Mouse (Mus musculus): ENCODE measurements at regions not wholly inside any gene's neighbourhood (a gene's known extent, or its start where the extent isn't known, plus 50 kb on each side); places are given as distances from the start of the nearest gene placed in this dataset.
"Not testable (repeated sequence)": the region's sequence is repeated elsewhere in the genome, so short reads cannot be mapped to it uniquely, and the experiment has no call there.

DNA sequence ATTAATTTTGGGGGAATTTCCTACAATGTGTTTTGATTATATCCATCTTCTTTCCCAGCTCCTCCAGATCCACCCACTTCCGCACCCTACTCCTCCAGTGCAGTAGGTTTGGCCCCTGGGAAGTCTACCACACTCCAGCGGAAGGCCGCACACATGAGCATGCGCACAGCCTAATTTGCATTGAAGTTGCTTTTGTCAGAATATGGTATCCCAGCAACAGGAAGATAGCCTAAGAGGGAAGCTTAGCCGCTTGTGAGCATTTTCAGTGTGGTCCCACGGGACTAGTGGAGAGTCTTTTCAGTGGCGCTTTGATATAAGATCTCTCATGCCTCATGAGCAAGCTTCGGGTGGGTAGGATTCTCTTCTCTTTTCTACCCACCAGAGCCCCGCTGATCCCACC, 455.6 kb downstream of the Cbln4 start:
- no peak for DNase-seq

DNA sequence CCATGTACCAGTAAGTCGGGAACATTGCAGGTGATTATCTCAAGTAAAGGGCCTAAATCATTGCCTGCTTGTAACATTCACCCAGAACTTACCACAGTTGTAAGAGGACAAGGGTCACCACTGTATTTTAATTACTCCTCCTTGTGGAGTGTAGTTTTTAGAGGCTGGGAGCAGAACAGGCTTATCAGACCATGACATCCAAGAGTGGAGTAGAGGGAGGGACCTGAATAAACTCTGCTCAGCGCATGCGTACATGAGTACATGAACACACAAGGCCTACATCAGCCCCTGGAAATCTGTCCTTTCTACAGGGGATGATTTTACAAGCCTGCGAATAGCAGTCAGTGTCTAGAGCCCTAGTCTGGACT, 456.4 kb downstream of the Cbln4 start:
- DNase-seq: peak; percentile 52

DNA sequence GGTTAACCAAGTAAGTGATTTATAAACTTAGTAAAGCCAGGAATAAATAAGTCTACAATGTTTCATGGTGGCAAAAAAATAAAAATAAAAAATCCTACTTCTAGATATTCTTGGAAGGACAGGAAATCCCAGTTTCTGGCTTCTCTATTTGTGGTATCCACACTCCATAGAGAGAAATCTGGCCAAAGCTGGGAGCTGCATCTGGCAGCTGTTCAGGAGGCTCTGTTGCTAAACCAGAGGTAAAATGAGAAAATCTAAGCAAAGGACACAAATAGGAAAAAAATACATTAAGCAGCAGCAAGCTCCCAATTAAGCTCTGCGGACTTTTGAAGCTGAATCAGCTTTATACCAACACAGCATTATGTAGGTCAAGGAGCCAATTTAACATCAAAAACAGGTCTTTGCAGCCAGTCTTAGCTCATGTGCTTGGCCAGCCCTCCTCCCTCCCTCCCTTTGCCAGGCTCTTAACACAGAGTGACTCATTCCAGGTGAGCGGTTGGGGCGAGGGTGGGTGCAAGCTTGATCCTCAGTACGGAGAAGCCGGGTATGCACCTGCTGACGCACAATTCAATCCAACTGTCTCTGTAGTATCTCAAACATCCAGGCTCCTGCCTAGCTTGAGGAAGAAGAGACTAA, 456.9 kb downstream of the Cbln4 start:
- peak; percentile 5 for DNase-seq

DNA sequence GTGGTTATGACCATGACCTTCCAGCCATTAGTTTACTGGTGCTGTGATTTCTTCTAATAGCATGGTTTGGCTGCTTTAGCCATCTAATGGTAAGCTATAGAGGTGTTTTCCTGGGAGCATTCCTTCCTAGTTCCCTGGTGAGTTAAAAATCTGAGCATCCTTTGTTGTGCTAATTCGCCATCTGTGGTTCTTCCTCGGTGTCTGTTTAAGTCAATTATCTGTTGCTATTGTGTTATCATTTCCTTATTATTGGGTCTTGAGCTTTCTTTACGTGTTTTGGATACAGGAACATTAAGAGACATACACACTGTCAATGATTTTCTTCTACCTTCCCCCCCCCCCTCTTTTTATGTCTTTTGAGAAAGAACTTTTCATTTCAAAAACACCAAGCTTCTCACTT, 468.9 kb downstream of the Cbln4 start:
- DNase-seq: no peak

DNA sequence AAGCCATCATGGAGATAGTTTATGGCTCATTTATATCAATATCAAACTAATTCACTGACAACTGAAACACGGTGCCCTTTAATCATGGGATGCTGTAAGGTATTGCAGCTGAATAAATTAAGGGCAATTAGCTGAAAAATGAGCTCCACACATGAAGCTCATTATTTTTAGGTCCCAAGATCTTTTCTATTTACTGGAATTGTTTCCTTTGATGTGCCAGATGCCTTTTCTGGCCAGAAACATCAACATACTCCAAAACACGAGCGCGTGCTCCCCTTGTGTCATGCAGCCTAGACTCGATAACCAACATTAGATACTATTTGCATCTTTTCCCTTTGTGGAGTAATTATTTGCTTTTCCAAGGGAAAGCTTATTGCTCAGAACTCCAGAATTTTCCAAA, 480.6 kb downstream of the Cbln4 start:
- DNase-seq: no peak

DNA sequence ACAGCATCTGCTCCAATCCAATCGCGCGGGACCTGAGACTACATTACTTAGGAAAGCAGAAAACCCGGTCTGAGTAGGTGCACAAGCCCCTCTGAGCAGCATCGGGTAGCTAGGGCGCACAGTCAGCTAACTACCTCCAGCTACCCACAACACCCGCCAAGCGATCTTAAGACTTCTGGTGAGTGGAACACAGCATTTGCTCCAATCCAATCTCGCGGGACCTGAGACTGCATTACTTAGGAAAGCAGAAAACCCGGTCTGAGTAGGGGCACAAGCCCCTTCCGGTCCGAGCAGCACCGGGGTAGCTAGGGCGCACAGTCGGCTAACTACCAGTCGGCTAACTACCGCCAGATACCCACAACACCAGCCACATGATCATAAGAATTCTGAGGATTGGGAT, 500.5 kb downstream of the Cbln4 start:
- DNase-seq: not testable (repeated sequence)

DNA sequence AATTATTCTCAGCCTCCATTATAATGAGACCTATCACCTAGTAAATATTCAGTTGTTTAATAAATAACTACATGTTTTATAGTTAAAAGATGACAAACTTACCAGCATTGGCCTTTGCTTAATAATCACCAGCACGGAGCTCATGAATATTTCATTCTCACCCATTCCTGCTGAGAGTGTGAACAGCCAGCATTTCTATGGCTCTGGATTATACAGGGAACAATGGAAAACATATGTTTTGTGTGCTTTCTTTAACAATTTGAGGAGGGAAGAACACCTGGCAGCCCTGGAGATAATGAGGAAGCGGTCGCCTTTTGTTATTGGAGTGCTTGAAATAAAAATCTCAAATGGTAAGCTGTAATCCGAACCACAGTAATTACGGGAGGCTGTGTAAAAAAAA, 528.4 kb downstream of the Cbln4 start:
- peak; percentile 2 for DNase-seq

DNA sequence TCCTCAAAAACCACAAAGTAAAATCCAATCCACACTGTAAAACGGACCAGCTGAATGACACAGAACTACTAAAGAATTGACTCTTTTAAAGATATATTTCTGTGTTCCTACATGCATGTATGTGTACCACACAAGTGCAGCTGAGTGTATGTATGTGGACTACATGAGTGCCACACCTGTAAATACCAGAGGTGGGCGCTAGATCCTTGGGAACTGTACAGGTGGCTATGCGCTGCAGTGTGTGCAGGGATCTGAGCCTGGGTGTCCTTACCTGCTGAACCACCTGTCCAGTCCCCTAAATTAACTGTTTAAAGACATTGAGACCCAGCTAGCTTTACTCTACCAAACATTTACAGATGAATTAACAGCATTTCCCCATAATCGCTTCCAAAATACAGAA, 546.6 kb downstream of the Cbln4 start:
- DNase-seq: no peak

DNA sequence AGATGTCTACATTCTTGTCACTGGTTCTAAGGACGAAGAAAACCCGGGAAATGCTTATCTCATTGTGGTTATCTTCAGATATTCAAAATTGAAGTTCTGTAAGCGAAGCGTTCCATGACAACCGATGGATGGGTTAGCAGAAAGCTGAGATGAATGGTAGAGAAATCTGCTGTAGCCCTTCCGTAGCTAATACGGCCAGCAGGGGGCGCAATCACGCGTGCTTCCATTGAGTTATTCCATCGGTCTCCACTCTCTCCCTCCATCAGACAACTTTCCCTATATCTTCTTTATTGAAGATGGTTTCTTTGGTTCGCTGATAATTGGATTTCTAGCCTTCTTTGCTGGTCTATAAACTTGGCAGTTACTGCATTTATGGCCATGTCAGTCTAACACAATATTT, 549.5 kb downstream of the Cbln4 start:
- peak; percentile 31 for DNase-seq

DNA sequence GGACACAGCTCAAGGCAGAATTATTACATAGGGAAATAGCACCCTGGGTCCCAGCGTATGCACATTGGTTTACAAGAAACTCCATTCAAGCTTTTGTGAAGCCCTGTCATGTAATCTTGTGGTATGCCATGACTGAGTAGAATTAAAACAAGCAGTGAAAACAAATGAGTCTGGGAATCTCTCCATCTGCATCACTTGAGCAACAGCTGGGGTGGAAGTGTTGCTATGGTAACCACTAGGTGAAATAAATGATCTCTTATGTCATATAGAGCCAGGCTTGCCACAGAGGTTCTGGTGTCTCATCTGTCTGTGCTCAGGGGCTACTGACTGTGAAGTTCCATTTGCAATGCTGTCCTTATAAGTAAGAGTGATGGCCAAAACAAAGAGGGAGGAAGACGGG, 556.0 kb downstream of the Cbln4 start:
- no peak for DNase-seq

DNA sequence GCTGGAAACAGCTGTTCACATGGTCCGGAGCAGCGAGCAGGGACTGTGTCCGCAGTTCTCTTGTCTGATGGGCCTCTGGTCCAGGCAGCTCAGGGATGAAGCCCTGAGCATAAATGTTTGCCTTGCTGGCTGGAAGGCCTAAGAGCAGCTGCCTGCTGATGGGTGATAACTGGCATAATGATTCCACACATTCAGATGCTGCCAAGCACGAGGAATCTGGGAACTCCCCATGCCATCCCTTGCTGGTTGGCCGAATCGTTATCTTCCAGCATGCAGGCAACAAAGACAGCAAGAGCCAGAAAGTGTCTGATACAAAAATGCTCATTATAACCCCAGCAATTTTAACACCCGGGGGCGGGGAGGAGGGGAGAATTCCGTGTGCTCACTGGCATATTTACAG, 590.0 kb downstream of the Cbln4 start:
- DNase-seq: no peak

DNA sequence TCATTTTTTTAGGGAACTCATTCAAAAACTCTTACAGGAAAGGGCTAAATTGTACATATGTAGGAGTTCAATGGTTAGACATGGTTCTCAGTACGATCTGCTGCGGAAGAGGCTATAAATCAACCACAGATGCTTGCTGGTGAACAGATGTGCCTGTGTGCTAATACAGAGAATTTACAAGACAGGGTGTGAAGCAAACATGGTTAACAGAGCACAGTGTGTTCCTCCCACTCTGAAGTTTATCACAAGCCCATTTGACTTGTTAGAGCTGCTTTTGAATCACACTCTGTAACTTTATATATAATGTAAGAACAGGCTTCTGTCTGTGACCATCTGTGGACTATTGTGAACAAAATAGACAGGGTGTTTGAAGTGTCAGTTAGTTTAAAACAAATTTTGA, 637.2 kb downstream of the Cbln4 start:
- no peak for DNase-seq

DNA sequence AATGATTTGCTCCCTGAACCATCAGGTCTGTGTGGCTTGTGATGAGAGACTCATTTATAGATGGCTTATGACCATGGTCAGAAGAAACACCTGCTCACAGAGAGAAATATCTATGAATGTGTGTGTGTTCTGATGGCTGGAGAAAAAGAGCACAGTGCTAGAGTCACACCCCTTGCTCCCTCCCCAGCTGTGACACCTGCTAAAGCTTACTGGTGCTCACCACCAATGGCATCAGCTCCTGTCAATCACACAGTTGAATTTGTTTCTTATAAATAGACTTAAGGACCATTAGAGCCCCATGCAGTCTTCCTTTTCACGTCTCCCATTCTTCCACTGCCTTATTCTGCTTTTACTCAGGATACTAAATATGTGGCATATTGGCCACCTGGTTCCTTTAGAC, 654.3 kb downstream of the Cbln4 start:
- DNase-seq: no peak

DNA sequence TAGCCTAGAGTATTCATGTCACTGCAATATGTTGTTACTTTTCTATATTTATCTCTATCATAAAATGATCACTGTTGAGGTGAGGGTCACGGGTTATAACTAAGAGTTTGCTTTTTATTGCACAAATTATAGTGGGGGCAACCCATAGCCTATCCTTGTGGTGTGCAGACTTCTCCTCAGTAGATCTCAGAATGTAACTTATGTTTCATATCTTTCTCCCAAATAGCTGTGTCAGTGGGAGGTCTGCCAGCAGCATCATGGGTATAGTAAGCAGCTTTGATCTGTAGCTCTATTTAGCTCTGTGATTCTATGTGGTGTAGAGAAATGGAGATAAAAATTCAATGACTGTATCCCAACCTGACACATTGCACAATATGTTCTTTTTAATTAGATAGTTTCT, 641.9 kb downstream of the Dok5 start:
- DNase-seq: no peak

DNA sequence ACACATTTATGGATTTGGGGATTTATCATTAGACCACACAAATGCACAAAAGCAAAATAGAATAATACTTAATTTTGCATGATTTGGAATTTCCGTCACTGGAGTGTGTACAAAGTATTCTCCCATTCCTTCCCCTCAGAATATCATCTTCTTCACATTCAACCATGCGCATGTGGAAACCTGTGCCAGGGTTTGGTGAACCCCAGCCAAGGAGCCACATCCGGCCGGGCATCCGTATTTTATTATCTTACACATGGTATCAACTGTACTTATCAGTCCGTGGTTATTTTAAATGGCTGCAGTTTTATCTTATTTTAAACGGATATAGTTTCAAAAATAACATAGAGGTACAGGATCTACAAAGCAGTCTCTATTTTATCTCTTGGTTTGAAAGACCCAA, 641.4 kb downstream of the Dok5 start:
- no peak for DNase-seq

DNA sequence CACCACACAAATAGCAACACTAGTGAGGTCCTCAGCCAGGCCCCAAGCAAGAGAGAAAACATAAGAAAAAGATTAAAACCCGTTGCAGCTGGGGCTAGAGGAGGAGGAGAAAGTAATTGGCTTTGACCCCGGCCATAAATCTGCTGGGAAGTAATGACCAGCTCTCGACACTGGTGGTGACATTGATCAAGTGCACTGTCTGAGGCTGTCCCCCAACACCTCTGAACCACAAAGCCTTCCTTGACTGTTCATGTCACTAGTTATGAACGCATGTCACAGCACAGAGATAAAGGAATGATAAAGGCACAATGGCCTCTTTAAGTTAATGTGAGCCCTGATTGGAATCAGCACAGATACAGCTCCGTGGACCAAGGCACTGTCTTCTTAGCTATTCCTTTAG, 640.1 kb downstream of the Dok5 start:
- no peak for DNase-seq

DNA sequence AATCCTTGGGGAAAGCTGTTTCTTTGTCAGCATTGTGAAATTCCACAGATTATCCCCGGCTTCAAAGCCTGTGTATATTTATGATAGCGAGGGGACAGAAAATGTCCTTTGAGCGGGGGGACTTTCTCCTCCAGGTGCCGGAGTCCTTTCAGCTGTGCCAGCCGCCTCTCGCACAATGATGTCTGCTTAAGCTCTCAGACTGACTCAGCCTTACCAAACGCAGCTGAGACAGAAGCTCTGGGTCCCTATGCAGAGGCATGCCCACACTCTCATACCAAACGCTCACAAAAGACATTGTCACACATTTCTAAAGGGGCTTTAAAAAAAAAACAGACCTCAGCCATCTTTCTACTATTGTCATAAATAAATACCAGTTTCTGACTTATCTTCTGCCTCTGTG, 633.9 kb downstream of the Dok5 start:
- DNase-seq: no peak

DNA sequence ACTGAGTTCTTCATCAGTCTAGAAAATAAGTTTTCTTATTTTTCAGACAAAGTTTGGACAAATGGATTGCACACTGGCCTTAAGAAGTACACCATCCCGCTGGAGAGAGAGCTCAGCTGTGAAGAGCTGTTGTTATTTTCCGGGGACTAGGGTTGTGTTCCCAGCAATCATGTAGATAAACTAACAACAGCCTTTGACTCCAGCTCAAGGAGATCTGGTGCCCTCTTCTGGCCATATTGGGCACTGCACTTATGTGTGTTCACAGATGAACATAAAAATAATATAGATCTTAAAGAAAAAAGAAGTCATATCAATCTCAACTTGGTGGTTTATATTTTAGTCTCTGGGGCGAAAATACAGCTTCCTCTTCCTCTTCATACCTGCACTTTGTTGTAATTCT, 633.0 kb downstream of the Dok5 start:
- DNase-seq: peak; percentile 1

DNA sequence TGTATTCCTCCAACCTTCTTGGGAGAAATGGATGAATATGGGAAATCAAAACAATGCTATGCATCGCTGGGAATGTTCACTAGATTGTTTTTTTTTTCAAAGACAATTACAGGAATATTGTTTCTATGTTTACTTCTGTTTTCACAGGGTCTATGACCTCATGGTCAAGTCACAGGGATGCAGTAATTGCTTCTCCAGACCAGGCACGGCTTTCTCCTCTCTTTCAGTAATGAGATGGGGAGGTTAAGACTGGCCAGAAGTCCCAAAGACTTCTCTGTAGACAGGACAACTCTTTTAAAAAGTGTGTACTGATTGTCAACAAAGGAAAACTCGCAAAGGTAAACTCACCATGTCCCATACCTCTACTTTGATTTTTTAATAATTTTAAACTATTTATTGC, 631.8 kb downstream of the Dok5 start:
- no peak for DNase-seq

DNA sequence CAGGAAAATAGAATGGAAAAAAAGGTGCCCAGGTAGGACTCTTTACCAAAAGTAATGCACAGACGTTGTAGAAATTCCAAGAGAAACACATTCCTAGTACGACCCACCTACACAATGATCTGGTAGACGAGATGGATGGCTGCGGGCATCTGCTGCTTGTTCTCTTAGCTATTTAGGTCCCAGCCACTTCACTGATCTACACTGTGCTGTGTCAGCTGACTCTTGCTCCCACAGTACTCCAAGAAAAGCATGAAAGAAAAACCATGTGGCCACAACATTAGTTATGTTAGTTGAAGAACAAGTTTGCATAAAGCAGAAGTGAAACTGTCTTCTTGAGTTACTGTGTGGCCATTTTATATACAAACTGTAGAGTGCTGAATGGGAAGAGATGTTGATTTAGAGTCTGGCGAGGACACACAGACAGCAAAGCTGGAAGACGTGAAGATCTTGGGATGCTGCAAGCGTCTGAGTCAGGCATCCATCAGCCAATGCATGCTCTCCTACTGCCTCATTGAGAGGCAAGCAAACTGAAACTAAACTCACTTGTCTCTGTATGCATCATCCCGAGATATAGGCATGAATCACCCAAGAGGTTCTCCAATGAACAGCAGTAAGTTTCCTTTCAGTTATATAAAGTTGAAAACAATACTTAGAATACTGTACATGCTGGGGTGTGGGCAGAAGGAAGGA, 626.6 kb downstream of the Dok5 start:
- no peak for DNase-seq

DNA sequence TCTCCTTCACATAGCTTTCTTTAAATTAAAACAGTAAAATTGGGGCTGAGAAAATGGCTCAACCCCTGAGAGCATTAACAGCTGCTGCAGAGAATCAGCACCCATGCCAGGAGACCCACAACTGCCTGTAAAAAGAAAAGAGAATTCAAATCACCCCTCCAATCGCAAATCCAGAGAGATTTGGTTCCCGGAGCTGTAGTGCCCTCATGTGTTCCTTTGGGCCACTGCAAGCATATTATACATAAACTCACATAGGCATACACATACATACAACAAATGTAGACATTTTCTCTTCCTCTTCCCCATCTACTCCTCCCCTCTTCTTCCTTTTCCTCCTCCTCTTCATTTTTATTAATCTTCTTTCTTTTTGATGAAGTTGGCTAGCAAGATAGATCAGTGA, 616.5 kb downstream of the Dok5 start:
- no peak for DNase-seq

DNA sequence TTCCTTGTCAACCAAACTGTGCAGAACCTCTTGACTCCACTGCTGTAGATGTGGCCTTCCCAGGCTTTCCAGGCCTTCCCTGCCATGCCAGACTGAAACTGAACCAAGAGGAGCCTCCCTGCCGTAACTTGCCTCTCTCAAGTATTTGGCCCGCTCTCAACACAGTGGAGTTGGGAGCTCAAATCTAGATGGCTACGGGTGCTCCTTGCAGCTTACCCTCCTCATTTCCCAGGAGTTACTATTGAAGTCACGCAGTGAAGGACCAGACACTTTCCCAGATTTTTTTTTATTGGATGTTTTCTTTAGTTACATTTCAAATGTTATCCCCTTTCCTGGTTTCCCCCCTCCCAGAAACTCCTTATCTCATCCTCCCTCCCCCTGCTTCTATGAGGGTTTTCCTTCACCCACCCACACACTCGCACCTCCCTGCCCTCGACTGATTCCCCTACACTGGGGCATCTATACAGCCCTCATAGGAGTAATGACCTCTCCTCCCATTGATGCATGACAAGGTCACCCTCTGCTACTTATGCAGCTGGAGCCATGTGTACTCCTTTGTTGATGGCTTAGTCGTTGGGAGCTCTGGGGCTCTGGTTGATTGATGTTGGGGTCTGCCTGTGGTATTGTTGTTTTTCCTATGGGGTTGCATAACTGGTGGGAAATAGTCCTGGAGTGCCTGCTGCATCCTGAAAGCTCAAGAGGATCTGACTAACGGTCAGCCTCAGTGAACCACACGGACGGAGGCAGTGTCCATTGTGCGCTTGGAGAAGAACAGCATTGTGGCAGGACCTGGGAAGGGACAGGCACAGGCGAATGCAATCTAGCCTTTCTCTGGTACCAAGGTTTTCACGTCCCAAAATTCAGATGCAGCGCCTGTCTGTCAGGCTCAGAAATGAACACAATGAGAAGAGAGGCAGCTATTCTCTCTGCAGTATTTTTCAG, 602.5 kb downstream of the Dok5 start:
- DNase-seq: no peak

DNA sequence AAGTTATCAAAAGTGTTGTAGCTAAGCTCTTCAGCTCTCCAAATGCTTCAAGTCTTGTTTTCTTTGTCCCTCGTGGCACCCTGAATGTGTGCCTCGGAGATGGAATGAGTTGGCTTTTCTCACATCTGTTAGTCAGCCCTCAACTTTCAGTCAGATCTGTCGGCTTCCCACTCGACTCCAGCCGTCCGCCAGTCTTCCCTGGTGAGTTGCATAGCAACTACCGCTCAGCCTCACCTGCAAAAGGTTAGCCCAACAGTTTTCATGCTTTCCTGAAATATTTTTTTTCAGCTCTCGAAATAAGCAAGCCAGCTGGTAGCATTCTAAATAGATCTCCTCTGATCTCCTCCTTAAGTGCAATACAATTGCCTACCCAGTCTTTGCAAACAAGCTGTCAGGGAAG, 601.2 kb downstream of the Dok5 start:
- no peak for DNase-seq

DNA sequence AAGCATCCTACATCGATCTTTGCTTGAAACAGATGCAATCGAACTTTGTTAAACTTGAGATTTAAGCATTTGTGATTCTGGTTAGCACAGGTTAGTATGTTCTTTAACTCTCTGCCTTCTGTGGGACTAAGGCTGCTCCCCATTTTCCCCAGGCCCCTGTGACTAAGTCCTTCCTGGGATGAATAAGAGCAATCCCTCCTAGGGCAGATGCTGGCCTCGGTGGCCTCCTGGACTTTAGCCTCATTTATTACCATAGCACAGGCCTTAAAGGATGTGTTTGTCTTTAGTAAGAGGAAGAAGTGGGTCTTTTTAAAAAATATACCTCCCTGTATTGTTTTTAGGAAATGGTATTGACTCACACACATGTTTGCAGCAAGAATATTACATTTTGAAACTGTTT, 599.9 kb downstream of the Dok5 start:
- no peak for DNase-seq
